Mouse (Mus musculus) brain, embryonic 18.5 days (tissue): Measurements from ENCODE around the gene Mpp3.
"Not testable (repeated sequence)": the region's sequence is repeated elsewhere in the genome, so short reads cannot be mapped to it uniquely, and the experiment has no call there.

ENCODE experiments used
- DNase-seq: peaks from one replicate; pipeline ENCODE4 v3.0.0-alpha.2; 2012; ENCODE audit warnings: low read depth, low spot score

The Mpp3 gene

GRCm38 (mm10) chr11:102011510-102011909, 16.8 kb downstream of the Mpp3 start:
- no peak for DNase-seq

DNA sequence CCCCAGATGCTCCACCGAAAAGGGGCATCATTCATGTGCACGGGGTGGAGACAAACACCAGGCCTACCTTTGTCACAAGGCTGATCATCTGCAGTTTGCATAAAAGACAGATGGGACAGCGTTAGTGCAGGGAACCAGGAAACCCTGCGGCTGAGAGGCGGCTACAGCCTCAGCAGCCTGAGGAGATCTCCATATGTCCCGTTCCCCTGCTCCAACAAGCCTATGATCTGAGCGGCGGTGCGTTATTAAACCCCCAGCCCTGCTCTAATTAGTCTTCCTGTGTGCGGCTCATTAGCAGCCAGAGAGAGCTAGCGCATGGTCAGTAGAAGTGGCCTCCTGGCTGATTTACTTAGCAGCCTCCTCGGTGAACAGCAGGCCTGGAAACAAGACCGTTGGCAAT, 18.1 kb downstream of the Mpp3 start:
- no peak for DNase-seq

DNA sequence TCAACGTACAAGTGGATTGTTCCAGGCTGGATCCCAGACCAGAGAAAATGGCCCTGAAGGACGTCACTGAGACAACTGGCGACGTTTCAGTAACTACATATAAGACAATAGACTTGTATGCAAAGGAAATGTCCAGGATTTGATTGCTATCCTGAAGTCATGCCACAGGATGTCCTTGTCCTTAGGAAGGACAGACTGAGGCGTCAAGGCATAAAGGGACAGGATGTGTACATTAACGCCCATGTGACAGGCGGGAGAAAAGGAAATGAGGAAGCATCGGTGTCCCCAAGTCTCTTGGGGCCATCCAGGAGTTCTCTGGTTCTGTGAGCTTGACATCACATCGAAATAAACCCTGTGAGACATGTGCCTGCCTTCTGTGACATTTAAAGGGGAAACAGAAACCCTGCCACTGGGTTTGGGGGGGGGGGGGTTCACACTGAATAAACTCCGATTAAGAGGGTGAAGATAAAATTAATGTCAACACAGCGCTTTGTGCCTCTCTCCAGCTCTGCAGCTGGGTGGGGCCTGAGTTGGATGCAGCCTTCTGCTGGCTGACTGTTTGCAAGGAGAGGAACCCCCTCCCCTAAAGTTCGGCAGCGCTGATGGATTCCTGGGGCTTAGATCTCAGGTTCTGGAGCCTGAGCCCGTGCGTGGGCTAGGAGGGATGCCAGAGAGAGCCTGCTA, 19.2 kb downstream of the Mpp3 start:
- no peak for DNase-seq

GRCm38 (mm10) chr11:102008372-102008771, 19.9 kb downstream of the Mpp3 start:
- DNase-seq, result no peak

DNA sequence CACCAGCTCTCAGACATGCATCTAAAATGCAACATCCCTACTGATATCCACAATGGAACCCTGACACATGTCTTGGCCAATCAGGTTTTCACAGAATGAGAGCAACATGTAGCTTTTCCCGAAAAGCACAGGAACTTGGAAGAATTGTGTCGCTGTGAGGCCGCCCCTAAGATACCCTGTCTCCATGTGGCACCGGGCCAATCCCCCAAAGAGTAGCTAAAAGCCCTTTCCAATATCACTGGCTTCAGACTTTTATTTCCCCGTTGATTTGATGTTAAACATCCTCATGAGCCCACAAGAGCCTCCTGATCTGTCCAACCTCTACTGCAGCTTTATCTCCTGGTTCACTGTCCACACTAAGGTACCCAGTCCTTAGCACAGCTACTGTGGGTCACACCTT, 21.6 kb downstream of the Mpp3 start:
- DNase-seq, result no peak

GRCm38 (mm10) chr11:102006271-102006670, 22.0 kb downstream of the Mpp3 start:
- no peak for DNase-seq

DNA sequence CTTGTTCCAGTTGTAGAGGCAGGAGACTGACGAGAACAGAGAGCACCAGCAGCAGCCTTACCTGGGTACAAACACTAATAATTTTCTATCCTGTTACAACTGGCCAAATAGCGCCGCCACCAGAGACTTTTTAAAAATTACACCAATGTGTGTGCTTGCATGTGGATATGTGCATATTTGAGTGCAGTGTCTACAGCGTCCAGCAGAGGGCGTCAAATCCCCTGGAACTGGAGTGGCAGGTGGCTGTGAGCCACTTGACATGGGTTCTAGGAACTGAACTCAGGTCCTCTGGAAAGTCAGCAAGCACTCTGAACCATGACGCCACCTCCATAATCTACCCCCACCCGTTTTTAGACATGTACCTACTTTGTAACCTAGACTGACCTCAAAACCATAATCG, 24.0 kb downstream of the Mpp3 start:
- no peak for DNase-seq

DNA sequence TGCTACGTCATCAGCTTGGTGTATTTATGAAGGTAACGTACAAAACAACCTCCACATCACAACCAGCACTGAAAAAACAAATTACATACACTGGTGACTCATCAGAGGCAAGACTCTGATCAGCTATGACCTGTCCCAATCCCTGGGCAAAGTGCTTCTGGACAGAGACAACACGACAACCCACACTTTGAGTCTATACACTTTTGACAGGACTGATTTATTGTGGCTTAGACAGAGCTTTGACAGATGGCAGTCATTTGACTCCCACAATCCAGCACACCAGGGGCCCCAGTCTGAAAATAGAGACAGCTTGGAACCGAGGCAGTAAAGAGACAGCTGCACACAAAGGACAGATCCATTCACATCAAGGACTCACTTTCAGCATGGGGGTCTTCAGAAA, 28.8 kb downstream of the Mpp3 start:
- DNase-seq, result no peak

- no peak for DNase-seq
Measured at GRCm38 (mm10) chr11:101998258-101998657, 30.0 kb downstream of the Mpp3 start.

GRCm38 (mm10) chr11:101995938-101996337, 32.3 kb downstream of the Mpp3 start:
- no peak for DNase-seq

GRCm38 (mm10) chr11:101994100-101994499, 34.2 kb downstream of the Mpp3 start:
- no peak for DNase-seq

DNA sequence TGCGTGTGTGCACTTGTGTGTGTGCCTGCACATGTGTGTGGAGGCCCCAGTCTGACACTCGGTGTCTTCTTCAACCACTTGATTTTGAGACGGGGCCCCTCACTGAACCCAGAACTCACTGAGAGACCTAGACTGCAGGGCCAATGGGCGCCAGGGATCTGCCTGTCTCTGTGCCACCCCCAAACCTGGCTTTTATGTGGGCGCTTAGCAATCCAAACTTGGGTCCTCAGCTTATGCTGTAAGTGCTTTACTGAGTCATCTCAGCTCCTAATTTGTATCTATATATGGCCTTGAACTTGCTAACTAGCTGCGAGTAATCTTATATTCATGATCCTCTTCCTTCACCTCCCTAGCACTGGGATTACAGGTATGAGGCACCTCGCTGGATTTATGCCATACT, 35.9 kb downstream of the Mpp3 start:
- DNase-seq, result no peak

GRCm38 (mm10) chr11:101991813-101992212, 36.4 kb downstream of the Mpp3 start:
- no peak for DNase-seq

GRCm38 (mm10) chr11:101990244-101990643, 38.0 kb downstream of the Mpp3 start:
- DNase-seq, result no peak

DNA sequence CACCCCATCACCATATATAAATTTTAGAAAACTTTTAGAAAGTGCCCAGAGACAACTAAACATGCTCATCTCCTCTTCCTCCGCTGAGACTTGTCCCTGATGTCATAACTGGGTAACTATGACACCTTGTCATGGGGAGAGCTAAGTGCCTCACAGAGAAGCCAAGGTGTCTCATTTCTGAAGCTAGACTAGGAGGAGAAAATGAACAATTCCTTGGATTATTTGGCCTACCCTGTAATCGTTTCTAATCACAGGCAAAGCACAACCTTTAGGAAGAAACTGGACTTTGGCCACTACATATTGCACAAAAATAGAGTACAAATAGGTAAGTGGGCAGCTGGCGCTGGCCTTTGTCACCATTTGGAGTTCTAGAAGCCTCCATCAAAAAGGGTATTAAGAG, 41.3 kb downstream of the Mpp3 start, which contains the start of gene Dusp3:
Gene Dusp3 (minus strand): TSS at position 101 of the 400 bp plus-strand sequence.
- no peak for DNase-seq

GRCm38 (mm10) chr11:101985990-101986389, 42.3 kb downstream of the Mpp3 start:
- DNase-seq, result no peak

- DNase-seq, result not testable (repeated sequence)
Measured at GRCm38 (mm10) chr11:101985450-101985849, 42.8 kb downstream of the Mpp3 start.

- peak; percentile 84 for DNase-seq
Measured at GRCm38 (mm10) chr11:101984054-101985025, 43.9 kb downstream of the Mpp3 start, which contains the start of gene Cfap97d1. Cfap97d1 (plus strand) TSS chr11:101984279.

GRCm38 (mm10) chr11:101983431-101983921, 44.8 kb downstream of the Mpp3 start:
- DNase-seq, result no peak

- DNase-seq, result no peak
Measured at GRCm38 (mm10) chr11:101982981-101983411, 45.3 kb downstream of the Mpp3 start.

- DNase-seq, result no peak
Measured at GRCm38 (mm10) chr11:101981850-101982249, 46.4 kb downstream of the Mpp3 start.

- DNase-seq, result no peak
Measured at GRCm38 (mm10) chr11:101980603-101981157, 47.6 kb downstream of the Mpp3 start.
